Mouse (Mus musculus): ENCODE measurements at regions not wholly inside any gene's neighbourhood (a gene's known extent, or its start where the extent isn't known, plus 50 kb on each side); places are given as distances from the start of the nearest gene placed in this dataset.

DNA sequence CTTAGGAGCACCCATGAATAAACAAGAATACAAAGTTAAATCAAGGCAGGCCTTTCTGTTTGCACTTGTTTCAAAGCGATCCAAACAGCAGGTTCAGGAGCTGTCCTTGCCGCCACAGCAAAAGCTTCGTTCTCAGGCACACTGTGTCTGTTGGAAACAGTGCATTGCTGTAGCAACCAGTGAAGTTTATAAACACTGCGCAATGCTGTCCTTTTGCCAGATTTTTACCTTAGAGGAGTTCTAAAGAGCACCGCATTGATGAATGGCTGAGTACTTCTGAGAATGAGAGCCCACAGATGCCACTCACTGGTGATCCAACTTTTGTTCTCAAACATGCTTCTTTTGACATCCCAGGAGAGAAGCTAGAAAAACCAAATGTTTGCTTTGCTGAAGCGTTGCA is 64.0 kb upstream of the Bmp4 start:
- ATAC-seq (replicated peaks; ENCODE audit: low FRiP score, low TSS enrichment, poor library complexity, severe bottlenecking) = no peak

DNA sequence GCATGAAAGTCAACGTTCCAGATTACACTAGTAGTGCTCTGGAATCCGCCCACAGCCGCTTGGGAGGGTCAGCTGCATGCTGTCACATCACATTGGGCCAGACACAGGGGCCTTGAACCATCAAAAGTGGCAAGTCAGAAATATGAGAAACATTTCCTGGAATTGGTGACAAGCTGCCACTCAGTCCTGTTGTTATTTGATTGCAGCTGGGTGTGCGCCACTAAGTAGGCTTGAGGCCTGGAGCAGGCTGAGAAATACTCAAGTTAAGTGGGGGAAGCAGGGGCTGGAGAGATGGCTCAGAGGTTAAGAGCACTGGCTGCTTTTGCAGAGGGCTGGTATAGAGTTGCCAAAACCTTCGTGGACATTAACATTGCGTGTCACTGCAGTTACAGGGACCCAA is 51.2 kb upstream of the Bmp4 start:
- no peak for ATAC-seq (replicated peaks; ENCODE audit: low FRiP score, low TSS enrichment, poor library complexity, severe bottlenecking)
